17 mouse cellular contexts compared by ENCODE assay signal in the genomic region with DNA sequence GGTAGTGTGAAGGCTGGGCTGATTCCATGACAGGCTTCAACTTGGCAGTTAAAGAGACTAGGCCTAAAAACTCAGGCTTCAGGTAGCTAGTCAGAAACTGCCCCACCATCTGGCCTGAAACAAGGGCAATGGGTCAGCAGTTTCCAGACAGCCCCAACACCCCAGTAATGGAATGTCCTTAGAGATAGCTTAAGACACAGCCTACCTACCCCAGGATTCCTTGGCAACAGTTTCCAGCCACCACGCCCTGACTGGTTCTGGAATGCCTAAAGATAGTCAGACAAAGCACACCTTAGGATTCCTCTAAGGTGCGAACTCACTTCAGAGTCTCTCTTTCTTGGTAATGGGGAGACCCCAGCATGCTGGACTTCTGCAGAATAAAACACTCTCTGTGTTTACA. TPM values are rescaled to one million over a fixed set of nuclear protein-coding genes. Genes with fewer than 3 reads are reported as not detected.
"Had no signal": no experiment of that assay in that cellular context is flagged by ENCODE, and none has a peak within 500 bp of the region (broad histone marks: within the 10 kb centered on the region; RNA-seq: fewer than 3 reads in every experiment).

No protein-coding gene starts in this region.

- H3K4me2 ChIP-seq: intestine, embryonic 15.5 days; limb, embryonic 13.5 days; lung, embryonic 14.5 days; midbrain, embryonic 15.5 days; neural tube, embryonic 13.5 days had no signal

- H3K27me3 ChIP-seq: intestine, embryonic 15.5 days; limb, embryonic 13.5 days; midbrain, embryonic 15.5 days; neural tube, embryonic 13.5 days had no signal

- H3K36me3 ChIP-seq: intestine, embryonic 15.5 days; limb, embryonic 13.5 days; midbrain, embryonic 10.5 days; midbrain, embryonic 15.5 days; neural tube, embryonic 13.5 days had no signal

- DNase-seq: kidney, adult 2 months; kidney, postnatal 36 days; lung, embryonic 14.5 days; lung, postnatal 4 days; right cerebral cortex, postnatal 14 days; thymus, adult 18-20 months; thymus, postnatal 36 days had no signal

- H3K4me1 ChIP-seq: limb, embryonic 13.5 days; midbrain, embryonic 15.5 days had no signal

- H3K9ac ChIP-seq: intestine, embryonic 15.5 days; limb, embryonic 13.5 days; lung, embryonic 14.5 days; midbrain, embryonic 15.5 days; neural tube, embryonic 13.5 days had no signal

- H3K27ac ChIP-seq: hindbrain, postnatal 0 days; intestine, embryonic 15.5 days; kidney, postnatal 0 days; limb, embryonic 13.5 days; midbrain, embryonic 10.5 days; midbrain, embryonic 15.5 days; neural tube, embryonic 13.5 days had no signal

- H3K9me3 ChIP-seq: intestine, embryonic 15.5 days; limb, embryonic 13.5 days; midbrain, embryonic 10.5 days; midbrain, embryonic 15.5 days; neural tube, embryonic 13.5 days had no signal

- ATAC-seq: hindbrain, postnatal 0 days; intestine, embryonic 15.5 days; midbrain, embryonic 15.5 days had no signal

- H3K4me3 ChIP-seq: intestine, embryonic 15.5 days; limb, embryonic 13.5 days; midbrain, embryonic 10.5 days; midbrain, embryonic 15.5 days; neural tube, embryonic 13.5 days had no signal

RNA-seq across cellular contexts. Expression of a gene that starts 51.9 kb away (rescaled TPM):
- polyA plus RNA-seq: hindbrain, postnatal 0 days; intestine, embryonic 15.5 days; kidney, postnatal 0 days; limb, embryonic 13.5 days; liver, adult 2 months; liver, embryonic 16.5 days; lung, embryonic 14.5 days; midbrain, embryonic 10.5 days; midbrain, embryonic 15.5 days; neural tube, embryonic 13.5 days; spleen, adult 2 months had no signal
